Comparison of ENCODE assay signal across 16 mouse cellular contexts in the genomic region with DNA sequence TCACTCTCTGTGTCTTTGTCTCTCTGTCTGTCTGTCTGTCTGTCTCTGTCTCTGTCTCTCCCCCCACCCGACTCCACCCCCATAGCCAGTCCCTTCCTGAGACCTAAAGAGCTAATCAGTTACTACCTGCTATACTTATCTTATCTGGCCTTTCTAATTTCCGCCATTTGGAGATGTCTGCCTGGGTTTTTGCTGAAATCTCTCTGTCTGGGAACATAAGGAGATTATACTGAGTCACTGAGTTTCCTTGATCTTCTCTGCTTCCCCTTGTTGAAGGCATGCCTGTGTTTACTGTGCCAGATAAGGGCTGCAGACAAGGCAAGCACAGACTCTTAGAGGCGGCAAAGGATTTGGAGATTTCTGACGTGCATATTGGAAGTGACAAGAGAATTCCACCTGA.
"Had no signal": no experiment of that assay in that cellular context is flagged by ENCODE, and none has a peak within 500 bp of the region (broad histone marks: within the 10 kb centered on the region; RNA-seq: fewer than 3 reads in every experiment).

No protein-coding gene starts in this region.

- H3K4me3 ChIP-seq: layer of hippocampus, adult 2 months; liver, embryonic 15.5 days; megakaryocyte, embryonic 14.5 days; neural tube, embryonic 15.5 days had no signal

- DNase-seq: kidney, adult 18-20 months; kidney, postnatal 10 days; kidney, postnatal 4 days; left cerebral cortex, postnatal 4 days; lung, postnatal 14 days; right cerebral cortex, postnatal 4 days; spleen, adult 18-20 months; thymus, adult 18-20 months; thymus, postnatal 14 days had no signal

- H3K27me3 ChIP-seq: liver, embryonic 15.5 days; megakaryocyte, embryonic 14.5 days; neural tube, embryonic 15.5 days had no signal

- H3K36me3 ChIP-seq: liver, embryonic 15.5 days; neural tube, embryonic 15.5 days had no signal

- H3K9me3 ChIP-seq: liver, embryonic 15.5 days; megakaryocyte, embryonic 14.5 days; neural tube, embryonic 15.5 days had no signal

- H3K27ac ChIP-seq: layer of hippocampus, adult 2 months; liver, embryonic 15.5 days; macrophage; neural tube, embryonic 15.5 days had no signal

- H3K4me2 ChIP-seq: liver, embryonic 11.5 days; liver, embryonic 15.5 days; midbrain, embryonic 11.5 days; neural tube, embryonic 15.5 days had no signal

- H3K4me1 ChIP-seq: liver, embryonic 15.5 days; megakaryocyte, embryonic 14.5 days; neural tube, embryonic 15.5 days had no signal

- H3K9ac ChIP-seq: liver, embryonic 15.5 days; neural tube, embryonic 15.5 days had no signal
